Mouse (Mus musculus) ZHBTc4 (cell line): ENCODE measurements around the gene Il2rb.
A peak's percentile ranks its signal among the peaks of the same experiment; 100 is the strongest.

ENCODE experiments used
- DNase-seq: peaks from one replicate; pipeline ENCODE4 v3.0.0-alpha.2; 2011; ENCODE audit warnings: low read depth, low spot score

The Il2rb gene

GRCm38 (mm10) chr15:78494968-78495406, at the start of gene Il2rb:
TSS of gene Il2rb (minus strand) at chr15:78495271.
- no peak for DNase-seq

GRCm38 (mm10) chr15:78544561-78545001, 49.5 kb upstream of the Il2rb start, which contains the start of gene Sstr3:
TSS of gene Sstr3 (minus strand) at chr15:78544685.
- DNase-seq, result no peak

- DNase-seq, result no peak
These were observed 49.0 kb upstream of the Il2rb start for GRCm38 (mm10) chr15:78544041-78544440.

GRCm38 (mm10) chr15:78542767-78543303, 47.8 kb upstream of the Il2rb start:
- DNase-seq, result no peak

GRCm38 (mm10) chr15:78542098-78542766, 47.2 kb upstream of the Il2rb start:
- no peak for DNase-seq

DNA sequence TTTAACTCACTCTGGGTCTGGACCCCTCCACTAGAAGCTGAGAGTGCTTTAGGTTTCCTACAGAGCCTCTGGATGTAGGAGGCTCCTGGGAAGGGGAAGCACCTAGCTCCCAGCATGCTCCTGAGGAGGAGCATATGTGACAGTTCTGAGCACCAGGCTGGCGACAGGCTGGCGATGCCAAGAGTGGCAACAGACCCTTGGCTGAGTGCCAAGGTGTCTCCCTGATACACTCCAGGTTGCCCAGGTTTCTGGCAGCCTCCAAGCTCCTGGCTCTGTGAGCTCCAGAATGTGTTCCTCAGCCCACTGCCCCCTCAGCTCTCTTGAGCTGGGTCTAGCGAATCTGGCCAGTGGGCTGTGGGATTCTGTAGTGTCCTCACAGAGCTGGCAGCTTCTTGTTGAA, 46.5 kb upstream of the Il2rb start:
- no peak for DNase-seq

DNA sequence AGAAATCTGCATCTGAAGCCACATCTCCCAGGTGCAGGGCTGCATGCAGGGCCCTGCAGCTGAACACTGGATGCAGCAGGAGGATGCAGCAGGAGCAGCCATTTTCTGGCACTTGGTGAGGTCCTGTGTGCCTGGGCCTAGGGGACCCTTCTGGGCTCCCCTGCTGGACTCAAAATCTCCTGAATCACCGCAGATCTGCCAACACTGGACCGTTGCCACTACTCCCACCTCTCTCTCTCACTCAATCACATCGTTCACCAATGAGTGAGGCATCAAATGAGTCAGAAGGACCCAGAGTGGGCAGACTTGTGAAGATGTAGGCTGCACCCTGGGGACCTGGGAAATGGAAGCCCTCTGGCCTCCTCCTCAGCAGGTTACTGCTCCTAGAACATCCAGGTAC, 46.0 kb upstream of the Il2rb start:
- DNase-seq, result no peak

DNA sequence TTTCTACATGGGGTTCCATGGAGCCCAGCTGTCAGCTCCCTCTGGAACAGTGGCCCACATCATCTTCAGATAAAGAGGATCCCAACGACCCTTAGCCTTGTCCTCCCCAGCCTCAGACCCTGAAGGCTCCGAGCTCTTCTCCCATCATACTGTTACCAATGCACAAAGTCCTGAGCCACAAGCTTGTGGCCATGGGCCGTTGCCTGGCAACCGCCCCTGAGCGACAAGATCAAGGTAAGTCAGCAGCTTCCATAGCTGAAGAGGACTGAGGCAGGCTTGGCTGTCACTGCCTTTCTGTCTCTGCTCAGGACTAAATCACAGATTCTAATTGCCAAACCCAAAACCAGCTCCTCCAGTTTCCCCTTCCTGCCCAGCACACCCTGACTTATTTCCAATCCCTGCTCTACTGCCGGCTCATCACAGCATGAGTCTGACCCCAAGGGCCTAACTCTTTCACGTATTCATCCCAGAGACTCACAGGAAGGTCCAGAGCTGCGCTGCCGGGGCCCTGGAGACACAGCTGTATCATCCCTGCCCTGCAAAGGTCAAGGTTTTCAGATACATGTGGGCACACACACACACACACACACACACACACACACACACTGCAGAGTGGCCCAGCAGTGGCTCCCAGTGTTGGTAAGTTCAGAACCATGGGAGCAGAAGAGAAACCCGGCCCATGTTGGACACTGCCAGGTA, 40.8 kb upstream of the Il2rb start:
- DNase-seq, result peak; percentile 45

DNA sequence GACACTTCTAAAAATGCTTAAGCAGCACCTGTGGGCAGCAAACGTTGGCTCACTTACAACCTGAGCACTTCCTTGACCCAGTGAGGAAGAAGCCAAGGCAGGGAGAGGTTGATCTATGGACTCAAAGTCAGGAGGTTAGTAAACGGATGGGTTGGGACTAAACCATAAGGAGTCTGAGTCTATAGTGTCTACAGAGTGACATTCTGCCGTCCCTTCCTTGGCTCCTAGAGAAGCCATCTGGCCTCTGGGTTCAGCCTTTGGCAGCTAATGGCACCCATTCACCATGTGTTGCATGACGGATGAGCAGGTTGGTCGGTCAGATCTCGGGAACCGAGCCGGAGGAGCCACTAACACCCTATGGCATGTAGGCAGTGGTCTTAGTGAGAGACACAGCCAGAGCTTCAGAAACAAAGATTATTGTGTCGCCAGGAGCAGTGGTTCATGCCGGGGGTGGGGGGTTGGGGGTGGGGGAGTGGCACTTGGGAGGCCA, 38.3 kb upstream of the Il2rb start:
- DNase-seq, result no peak

DNA sequence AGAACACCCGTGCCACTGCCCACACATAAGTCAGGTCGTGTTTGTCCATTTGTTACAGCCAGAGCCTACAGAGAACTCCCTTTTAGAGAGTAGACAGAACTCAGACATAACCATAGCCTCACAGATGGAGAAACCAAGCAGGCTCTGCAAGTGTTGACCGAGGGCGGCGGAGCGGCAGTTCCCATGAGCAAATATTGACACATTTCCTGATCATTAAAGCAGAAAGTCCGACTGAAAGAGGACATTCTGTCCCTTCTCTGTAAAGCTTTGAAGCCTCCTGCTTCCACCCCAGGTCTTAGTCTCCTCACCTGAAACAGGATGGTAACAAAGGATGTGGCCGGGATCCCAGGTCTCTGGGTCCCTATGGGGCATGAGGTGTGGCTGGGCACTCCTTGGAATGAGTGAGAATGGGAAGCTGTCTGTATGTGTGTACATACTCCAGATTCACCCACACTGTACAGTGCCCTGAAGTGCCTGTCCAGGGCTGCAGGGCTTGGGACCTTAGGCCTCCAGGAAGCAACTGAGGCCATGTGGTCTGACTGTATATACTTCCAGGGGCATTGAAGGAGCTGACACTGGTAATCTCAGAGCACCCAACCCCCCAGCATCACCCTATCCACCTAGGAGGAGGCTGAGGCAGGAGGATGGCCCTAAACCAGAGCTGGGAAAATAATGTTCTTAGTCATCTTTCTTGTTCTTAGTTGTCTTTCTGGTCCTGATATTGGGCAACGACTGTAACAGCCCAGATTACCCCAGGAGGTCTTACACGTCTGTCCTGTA, 37.7 kb upstream of the Il2rb start:
- no peak for DNase-seq

- DNase-seq, result peak; percentile 96
These were observed 36.9 kb upstream of the Il2rb start for GRCm38 (mm10) chr15:78531901-78532469.

GRCm38 (mm10) chr15:78531451-78531720, 36.3 kb upstream of the Il2rb start:
- DNase-seq, result no peak

DNA sequence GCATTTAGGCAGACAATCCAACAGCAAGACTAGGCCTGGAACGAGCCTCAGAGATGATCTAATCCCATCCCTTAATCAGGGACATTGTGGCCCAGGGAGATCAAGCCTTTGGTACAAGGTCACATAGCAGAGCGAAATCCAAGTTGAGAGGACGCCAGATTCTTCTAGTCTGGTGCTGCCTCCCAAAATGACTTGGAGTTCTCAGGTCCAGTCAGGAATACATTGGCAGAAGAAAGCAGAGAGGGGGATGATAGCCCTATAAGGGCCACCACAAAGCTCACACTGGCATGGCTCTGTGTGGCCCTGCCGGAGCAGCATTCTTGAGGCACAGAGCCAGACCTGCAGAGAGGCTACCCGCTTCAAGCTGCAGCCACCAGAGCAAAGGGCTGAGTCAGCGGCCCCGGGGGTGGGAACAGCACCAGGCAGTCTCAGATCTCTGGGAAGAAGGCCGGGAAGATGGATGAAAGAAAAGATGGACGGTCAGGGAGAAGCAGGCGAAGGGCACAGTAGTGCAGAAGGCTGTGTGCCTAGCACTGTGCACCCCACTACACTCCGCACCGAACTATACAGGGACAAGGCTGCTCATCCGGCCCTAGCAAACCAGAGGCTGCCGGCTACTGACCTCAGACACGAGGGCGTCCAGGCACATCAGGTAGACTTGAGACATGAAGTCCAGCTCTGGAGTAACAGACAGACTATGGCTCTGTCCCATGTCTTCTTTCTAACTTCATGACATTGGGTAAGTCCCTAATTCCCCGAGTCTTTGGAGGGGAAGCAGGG, 35.8 kb upstream of the Il2rb start, which contains the start of gene C1qtnf6:
Gene C1qtnf6 (minus strand): TSS at position 746 of the 780 bp plus-strand sequence.
- no peak for DNase-seq

DNA sequence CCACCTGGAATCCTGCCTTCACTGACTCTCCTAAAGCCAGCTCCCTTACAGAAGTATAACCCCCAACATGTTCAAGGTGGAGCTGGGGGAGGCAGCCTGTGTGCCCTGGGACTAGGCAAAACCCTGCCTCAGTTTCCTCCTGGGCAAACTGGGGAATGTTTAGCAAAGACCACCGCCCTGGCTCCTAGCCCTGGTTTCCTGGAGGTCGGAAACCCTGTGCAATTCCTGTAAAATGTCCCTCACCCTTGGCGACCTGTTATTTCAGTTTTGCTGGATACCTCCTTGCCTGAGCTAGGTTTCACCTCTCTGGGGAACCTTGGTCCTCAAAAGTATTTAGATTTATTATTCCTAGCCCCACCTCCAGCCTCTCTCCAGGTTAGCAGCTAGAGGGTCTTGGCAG, 35.1 kb upstream of the Il2rb start:
- DNase-seq, result no peak

DNA sequence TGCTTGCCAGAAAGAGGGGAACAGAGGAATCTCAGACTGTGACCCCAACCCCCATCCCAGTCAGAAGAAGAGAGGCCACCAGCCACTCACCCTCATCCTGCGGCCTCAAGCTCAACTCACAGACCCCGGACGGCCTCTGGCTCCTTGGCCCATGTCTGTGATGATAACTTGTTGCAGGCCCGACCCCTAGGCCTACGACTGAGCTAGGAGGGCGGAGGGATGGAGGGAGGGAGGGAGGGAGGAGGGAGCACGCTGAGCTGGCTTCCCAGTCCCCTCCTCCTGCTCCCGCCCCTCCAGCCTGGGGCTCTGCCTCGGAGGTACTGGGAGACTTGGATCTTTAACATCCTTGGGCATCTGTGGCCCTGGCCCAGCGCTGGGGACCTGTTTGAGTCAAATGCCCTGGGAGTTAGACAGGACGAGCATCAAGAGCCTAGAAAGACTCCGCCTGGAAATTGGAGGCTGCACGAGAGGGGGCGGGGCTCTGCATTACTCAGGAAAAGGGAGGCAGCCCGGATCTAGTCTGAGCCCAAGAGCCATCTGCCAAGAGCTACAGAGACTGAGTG, 34.4 kb upstream of the Il2rb start:
- DNase-seq, result peak; percentile 62

DNA sequence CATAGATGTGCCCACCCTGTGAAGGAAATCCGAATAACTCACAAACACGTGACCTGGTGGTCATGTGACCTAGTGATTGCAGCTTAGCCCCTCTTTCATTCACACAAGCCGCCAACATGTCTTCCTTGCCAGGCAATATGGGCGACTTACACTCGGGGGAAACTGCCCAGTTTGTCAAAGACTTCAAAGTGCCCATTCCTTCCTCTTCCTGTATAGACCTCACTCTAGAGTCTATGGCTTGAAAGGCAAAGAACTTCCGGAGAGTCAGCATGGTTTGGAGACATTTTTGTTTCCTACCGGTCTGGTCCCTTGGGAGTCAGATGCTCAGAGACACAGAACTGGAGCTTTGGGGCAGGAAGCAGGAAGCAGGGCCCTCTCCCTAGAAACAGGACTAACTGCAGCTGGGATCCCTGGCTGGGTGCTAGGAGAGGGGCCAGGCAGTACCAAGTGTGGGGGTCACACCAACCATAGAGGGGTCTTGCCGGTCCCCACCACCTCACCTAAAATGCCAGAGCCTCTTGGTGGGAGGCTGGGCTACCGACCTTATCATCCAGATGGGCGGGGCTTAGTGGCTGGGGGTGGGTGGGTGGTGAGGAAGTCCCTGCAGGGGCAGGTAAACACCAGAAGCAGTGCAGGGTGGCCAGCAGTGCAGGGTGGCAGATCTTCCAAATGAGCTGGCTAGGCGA, 33.8 kb upstream of the Il2rb start:
- no peak for DNase-seq

DNA sequence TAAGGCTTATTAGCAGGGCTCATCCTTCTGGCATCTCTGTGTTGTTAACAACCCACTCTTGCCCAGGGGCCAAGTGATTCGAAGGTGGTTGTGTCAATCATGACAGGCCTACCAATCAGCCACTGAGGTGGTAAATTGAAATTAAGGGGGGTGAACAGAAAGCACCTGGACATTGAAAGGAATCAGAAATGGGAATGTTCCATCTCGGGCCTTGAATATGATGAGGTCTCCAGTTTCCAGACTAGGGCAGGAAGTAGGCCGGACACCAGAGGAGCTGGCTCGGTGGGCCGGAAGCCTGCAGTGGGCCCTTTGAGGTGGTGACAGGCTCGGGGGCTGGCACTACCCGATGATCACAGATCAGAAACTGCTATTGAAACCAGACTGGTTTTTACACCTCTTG, 32.9 kb upstream of the Il2rb start:
- no peak for DNase-seq

DNA sequence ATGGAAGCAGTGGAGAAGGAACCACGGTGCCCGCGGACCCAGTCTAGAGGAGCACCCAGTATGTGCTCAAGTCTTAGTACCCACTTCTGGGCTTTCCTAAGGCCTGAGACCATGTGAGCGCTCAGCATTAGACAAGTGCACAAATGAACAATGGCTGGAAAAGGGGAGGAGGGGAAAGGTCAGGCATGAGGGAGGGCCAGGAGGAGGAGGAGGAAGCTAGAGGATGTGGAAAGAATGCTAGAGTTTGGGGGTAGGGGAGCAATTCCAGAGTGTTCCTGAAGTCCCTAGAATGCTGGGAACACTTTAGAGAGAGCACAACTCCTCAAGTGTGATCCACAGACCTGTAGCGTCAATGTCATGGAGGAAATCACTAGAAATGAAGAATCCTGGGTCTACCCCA, 29.1 kb upstream of the Il2rb start:
- DNase-seq, result no peak

- no peak for DNase-seq
These were observed 26.8 kb upstream of the Il2rb start for GRCm38 (mm10) chr15:78521892-78522291.

- no peak for DNase-seq
These were observed 26.3 kb upstream of the Il2rb start for GRCm38 (mm10) chr15:78521331-78521730.
